Mouse (Mus musculus): ENCODE data around the gene Itga3. TPM values are rescaled to one million over a fixed set of nuclear protein-coding genes. Genes with fewer than 3 reads are reported as not detected.
A peak's percentile ranks its signal among the peaks of the same experiment; 100 is the strongest.

Gene Itga3
- polyA plus RNA-seq, 1 experiment from 2014 or later, result 29.0 TPM

- H3K9me3 ChIP-seq (ENCODE audit: control insufficient read depth, low read length), result no peaks in the 10 kb centered on the region
- peak overlapping the region; percentile 29; the same call in 1 of the 2 replicates for H3K27ac ChIP-seq (ENCODE audit: low read depth)
- peaks cover 40% of the 10 kb centered on the region for H3K4me1 ChIP-seq (replicated peaks; ENCODE audit: control insufficient read depth, insufficient read depth, low read length)
- no peak overlapping the region for H3K4me2 ChIP-seq (ENCODE audit: low read length)
- H3K27me3 ChIP-seq (replicated peaks; ENCODE audit: control insufficient read depth, insufficient read depth, low read length), result no peaks in the 10 kb centered on the region
- no peak for ATAC-seq (replicated peaks; ENCODE audit: low FRiP score, low TSS enrichment, low read depth)
- H3K9ac ChIP-seq (ENCODE audit: low read length), result no peak overlapping the region
- no peak for DNase-seq (ENCODE audit: low spot score)
- no peak overlapping the region for H3K4me3 ChIP-seq (ENCODE audit: low read depth, low read length)
- 72% methylated on average over 8 of the region's 8 CpGs for WGBS
- H3K36me3 ChIP-seq (ENCODE audit: control insufficient read depth, insufficient read depth, low read length), result 0 out of 2 replicates have a peak, but pooled peaks cover 5% of the 10 kb centered on the region
Observed at GRCm38 (mm10) chr11:95070140-95071107, 6.2 kb downstream of the Itga3 start.

- no peak overlapping the region for H3K9ac ChIP-seq (ENCODE audit: low read length)
- DNase-seq (ENCODE audit: low spot score) (no peak), ATAC-seq (replicated peaks; ENCODE audit: low FRiP score, low TSS enrichment, low read depth) (no peak)
- H3K9me3 ChIP-seq (ENCODE audit: control insufficient read depth, low read length), result no peaks in the 10 kb centered on the region
- H3K27ac ChIP-seq (ENCODE audit: low read depth), result no peak overlapping the region
- 83% methylated on average over 10 of the region's 10 CpGs for WGBS
- no peak overlapping the region for H3K4me3 ChIP-seq (ENCODE audit: low read depth, low read length)
- no peaks in the 10 kb centered on the region for H3K27me3 ChIP-seq (replicated peaks; ENCODE audit: control insufficient read depth, insufficient read depth, low read length)
- peaks cover 30% of the 10 kb centered on the region for H3K4me1 ChIP-seq (replicated peaks; ENCODE audit: control insufficient read depth, insufficient read depth, low read length)
- H3K36me3 ChIP-seq (ENCODE audit: control insufficient read depth, insufficient read depth, low read length), result peaks cover 10% of the 10 kb centered on the region; the same call in 1 of the 2 replicates
- no peak overlapping the region for H3K4me2 ChIP-seq (ENCODE audit: low read length)
Observed at GRCm38 (mm10) chr11:95069226-95069957, 7.2 kb downstream of the Itga3 start.

DNA sequence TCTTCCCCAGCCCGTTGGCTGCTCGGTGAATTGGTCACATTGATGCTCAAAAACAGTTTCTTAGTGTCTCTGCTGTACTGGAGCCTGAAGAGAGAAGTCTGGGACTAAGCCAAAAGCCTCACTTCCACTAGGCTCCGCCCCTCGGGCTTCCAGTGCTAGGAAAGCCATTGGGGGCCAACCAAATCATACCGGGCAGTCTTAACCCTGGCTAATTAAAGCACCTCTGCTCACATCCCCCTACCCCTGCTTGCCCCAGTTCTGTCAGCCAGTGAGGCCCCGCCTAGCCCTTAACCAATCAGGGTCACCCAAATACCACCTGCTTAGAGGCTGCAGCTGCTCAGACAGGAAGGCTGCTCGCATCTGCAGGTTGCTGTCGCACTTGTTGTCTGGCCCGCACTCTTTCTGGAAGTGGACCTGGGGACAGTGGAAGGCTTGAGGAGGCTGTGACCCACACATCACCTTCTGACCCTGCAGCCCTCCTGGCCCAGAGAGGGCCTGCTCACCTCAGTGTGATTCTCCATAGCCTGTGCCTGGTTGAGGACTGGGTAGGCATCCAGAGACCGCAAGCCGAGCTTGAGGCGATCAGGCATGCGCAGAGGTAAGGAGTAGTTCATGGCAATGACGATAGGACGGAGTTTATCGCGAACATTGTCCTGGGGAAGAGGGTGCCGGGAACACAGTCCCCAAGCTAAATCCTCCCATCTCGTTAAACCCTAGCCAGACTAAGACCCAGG, 19.7 kb downstream of the Itga3 start:
- Histone ChIP-seq H3K27me3 (replicated peaks; ENCODE audit: control insufficient read depth, insufficient read depth, low read length) (no peaks in the 10 kb centered on the region), H3K27ac (ENCODE audit: low read depth) (no peak overlapping the region), H3K4me2 (ENCODE audit: low read length) (no peak overlapping the region), H3K4me3 (ENCODE audit: low read depth, low read length) (no peak overlapping the region), H3K9me3 (ENCODE audit: control insufficient read depth, low read length) (no peaks in the 10 kb centered on the region), H3K36me3 (ENCODE audit: control insufficient read depth, insufficient read depth, low read length) (peaks cover 31% of the 10 kb centered on the region), H3K9ac (ENCODE audit: low read length) (no peak overlapping the region), H3K4me1 (replicated peaks; ENCODE audit: control insufficient read depth, insufficient read depth, low read length) (no peaks in the 10 kb centered on the region)
- no peak for ATAC-seq (replicated peaks; ENCODE audit: low FRiP score, low TSS enrichment, low read depth)
- WGBS, result 49% methylated on average over 19 of the region's 19 CpGs
- DNase-seq (ENCODE audit: low spot score), result no peak

DNA sequence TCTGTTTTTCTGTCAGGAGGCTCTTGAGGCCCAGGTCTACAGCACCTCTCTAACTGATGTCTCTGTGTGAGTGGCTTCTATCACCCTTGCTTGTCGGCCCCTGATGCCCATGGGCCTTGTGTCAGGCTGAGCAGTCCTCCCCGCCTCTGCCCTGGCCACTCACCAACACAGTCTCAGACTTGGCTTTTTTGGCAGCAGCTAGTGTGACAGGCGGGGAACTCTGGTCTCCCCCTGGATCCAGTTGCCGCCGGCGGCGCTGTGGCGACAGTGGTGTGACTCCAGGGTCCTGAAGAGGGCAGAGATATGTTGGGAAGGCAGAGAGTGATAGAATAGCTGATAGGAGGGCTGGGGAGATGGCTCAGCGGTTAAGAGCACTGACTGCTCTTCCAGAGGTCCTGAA, 23.5 kb downstream of the Itga3 start:
- Histone ChIP-seq H3K4me1 (replicated peaks; ENCODE audit: control insufficient read depth, insufficient read depth, low read length) (no peaks in the 10 kb centered on the region), H3K27me3 (replicated peaks; ENCODE audit: control insufficient read depth, insufficient read depth, low read length) (no peaks in the 10 kb centered on the region), H3K9me3 (ENCODE audit: control insufficient read depth, low read length) (no peaks in the 10 kb centered on the region), H3K36me3 (ENCODE audit: control insufficient read depth, insufficient read depth, low read length) (peaks cover 35% of the 10 kb centered on the region), H3K4me3 (ENCODE audit: low read depth, low read length) (no peak overlapping the region), H3K9ac (ENCODE audit: low read length) (no peak overlapping the region), H3K4me2 (ENCODE audit: low read length) (no peak overlapping the region), H3K27ac (ENCODE audit: low read depth) (no peak overlapping the region)
- no peak for DNase-seq (ENCODE audit: low spot score)
- ATAC-seq (replicated peaks; ENCODE audit: low FRiP score, low TSS enrichment, low read depth), result no peak
- 80% methylated on average over 9 of the region's 9 CpGs for WGBS

- Histone ChIP-seq H3K9me3 (ENCODE audit: control insufficient read depth, low read length) (no peaks in the 10 kb centered on the region), H3K4me2 (ENCODE audit: low read length) (no peak overlapping the region), H3K27ac (ENCODE audit: low read depth) (no peak overlapping the region), H3K27me3 (replicated peaks; ENCODE audit: control insufficient read depth, insufficient read depth, low read length) (no peaks in the 10 kb centered on the region), H3K36me3 (ENCODE audit: control insufficient read depth, insufficient read depth, low read length) (peaks cover 24% of the 10 kb centered on the region; the same call in 1 of the 2 replicates), H3K4me1 (replicated peaks; ENCODE audit: control insufficient read depth, insufficient read depth, low read length) (no peaks in the 10 kb centered on the region), H3K4me3 (ENCODE audit: low read depth, low read length) (no peak overlapping the region), H3K9ac (ENCODE audit: low read length) (no peak overlapping the region)
- DNase-seq (ENCODE audit: low spot score) (peak; percentile 77), ATAC-seq (replicated peaks; ENCODE audit: low FRiP score, low TSS enrichment, low read depth) (peak; percentile 15; the same call in 1 of the 2 replicates)
- WGBS, result 54% methylated on average over 9 of the region's 9 CpGs
Observed at GRCm38 (mm10) chr11:95046980-95047680, 29.5 kb downstream of the Itga3 start.

DNA sequence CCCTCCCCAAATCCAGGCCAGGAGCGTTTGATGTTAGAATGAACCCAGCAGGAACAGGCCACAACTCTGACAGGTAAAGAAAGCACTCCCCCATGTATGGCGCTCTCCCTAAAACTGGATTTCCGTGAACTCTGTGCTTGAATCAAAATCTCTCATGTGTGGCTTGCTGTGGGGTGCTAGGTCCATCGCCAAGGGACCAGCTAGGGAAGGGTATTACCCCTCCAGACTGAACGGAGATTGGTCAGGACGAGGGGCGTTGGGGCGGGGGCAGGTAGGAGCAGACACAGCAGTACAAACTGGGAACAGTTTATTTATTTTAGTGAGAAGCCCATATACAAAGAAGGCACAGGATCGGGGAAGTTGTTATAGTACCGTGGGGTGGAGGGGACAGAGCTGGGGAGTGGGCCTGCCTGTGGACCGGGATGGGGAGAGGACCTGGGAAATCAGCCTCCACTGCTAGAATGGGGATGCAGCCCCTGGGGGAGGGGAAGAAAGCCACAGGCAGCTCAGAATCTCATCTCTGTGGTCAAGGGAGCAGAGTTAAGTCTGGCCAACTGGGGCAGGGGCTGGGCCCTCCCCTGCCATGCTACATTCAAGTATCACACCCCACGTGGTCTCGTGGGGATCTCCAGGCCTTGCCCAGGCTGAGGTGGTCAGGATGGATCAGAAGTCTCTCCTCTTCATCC, 32.3 kb downstream of the Itga3 start:
- Histone ChIP-seq H3K4me2 (ENCODE audit: low read length) (no peak overlapping the region), H3K9ac (ENCODE audit: low read length) (no peak overlapping the region), H3K4me1 (replicated peaks; ENCODE audit: control insufficient read depth, insufficient read depth, low read length) (peaks cover 8% of the 10 kb centered on the region), H3K36me3 (ENCODE audit: control insufficient read depth, insufficient read depth, low read length) (peaks cover 15% of the 10 kb centered on the region; the same call in 1 of the 2 replicates), H3K4me3 (ENCODE audit: low read depth, low read length) (no peak overlapping the region), H3K27me3 (replicated peaks; ENCODE audit: control insufficient read depth, insufficient read depth, low read length) (no peaks in the 10 kb centered on the region), H3K27ac (ENCODE audit: low read depth) (no peak overlapping the region), H3K9me3 (ENCODE audit: control insufficient read depth, low read length) (no peaks in the 10 kb centered on the region)
- no peak for DNase-seq (ENCODE audit: low spot score)
- no peak for ATAC-seq (replicated peaks; ENCODE audit: low FRiP score, low TSS enrichment, low read depth)
- 45% methylated on average over 13 of the region's 13 CpGs for WGBS

DNA sequence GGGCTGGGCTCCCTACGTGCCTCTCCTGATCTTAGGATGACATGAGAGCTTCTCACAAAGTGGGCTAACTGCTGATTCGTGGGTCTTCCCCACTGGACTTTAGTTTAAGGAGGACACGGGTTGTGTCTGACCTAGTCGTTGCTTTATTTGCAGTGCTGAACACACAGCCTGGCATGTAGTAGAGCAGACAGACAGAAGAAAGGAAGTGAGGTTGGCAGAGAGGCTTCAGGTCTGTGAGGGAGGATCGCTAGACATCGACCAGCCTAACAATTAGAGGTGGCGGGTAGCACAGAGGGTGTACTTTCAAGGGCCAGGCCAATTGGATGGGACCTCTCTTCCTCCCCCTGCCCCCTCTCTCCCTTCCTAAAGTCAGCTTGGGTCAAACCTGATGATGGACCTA, 33.0 kb downstream of the Itga3 start:
- H3K9me3 ChIP-seq (ENCODE audit: control insufficient read depth, low read length), result no peaks in the 10 kb centered on the region
- peaks cover 10% of the 10 kb centered on the region; the same call in 1 of the 2 replicates for H3K36me3 ChIP-seq (ENCODE audit: control insufficient read depth, insufficient read depth, low read length)
- no peak overlapping the region for H3K9ac ChIP-seq (ENCODE audit: low read length)
- H3K4me1 ChIP-seq (replicated peaks; ENCODE audit: control insufficient read depth, insufficient read depth, low read length), result peaks cover 8% of the 10 kb centered on the region
- H3K27ac ChIP-seq (ENCODE audit: low read depth), result no peak overlapping the region
- no peaks in the 10 kb centered on the region for H3K27me3 ChIP-seq (replicated peaks; ENCODE audit: control insufficient read depth, insufficient read depth, low read length)
- ATAC-seq (replicated peaks; ENCODE audit: low FRiP score, low TSS enrichment, low read depth), result no peak
- WGBS, result 55% methylated on average over 7 of the region's 7 CpGs
- DNase-seq (ENCODE audit: low spot score), result no peak
- H3K4me3 ChIP-seq (ENCODE audit: low read depth, low read length), result no peak overlapping the region
- no peak overlapping the region for H3K4me2 ChIP-seq (ENCODE audit: low read length)

Measured in intestine, embryonic 14.5 days (tissue).